8 mouse cellular contexts compared by ENCODE assay signal in the genomic region with DNA sequence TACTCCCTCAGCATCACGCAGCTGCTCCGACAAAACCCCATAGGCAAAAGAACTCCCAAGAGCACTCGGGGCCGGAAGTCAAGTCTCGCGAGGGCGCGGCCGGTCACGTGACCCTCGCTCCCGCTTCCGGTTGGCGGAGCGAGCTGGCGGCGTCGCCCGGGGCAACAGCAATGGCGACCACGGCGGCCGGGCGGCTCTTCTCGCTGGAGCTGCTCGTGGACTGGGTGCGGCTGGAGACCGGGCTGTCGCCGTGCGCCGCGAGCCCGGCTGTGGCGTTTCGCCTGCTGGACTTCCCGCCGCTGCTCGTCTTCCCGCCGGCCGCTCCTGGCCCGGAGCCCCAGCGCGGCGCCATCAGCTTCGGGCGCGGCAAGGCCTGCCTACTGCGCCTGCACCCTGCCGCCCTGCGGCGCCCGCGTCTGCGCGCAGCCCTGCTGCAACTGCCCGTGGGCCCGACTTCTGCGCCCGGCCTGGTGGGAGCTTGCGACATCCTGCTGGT. TPM values are rescaled to one million over a fixed set of nuclear protein-coding genes. Genes with fewer than 3 reads are reported as not detected.
DNase-seq lines count a peak whose midpoint lies in the region; ATAC-seq and TF ChIP-seq lines count a peak whose summit lies in the region.

Gene Map10, plus strand, starts transcription at position 119 of the 496 bp plus-strand sequence.

- peak within 1 kb of the TSS; percentile 90 for H3K4me2 ChIP-seq in embryonic facial prominence, embryonic 14.5 days (ENCODE audit: low read depth, low read length)
- H3K4me2 ChIP-seq in heart, embryonic 11.5 days: peak within 1 kb of the TSS; percentile 78
- H3K4me2 ChIP-seq in kidney, embryonic 14.5 days (replicated peaks; ENCODE audit: low read depth, low read length): peak within 1 kb of the TSS; percentile 63
- peak within 1 kb of the TSS; percentile 89 for H3K4me2 ChIP-seq in limb, embryonic 13.5 days (replicated peaks)
- H3K4me2 ChIP-seq in midbrain, embryonic 15.5 days: peak within 1 kb of the TSS; percentile 93

- TF ChIP-seq CTCF in bone marrow macrophage, adult 2 months (IDR thresholded peaks at IDR 0.05; ENCODE audit: low read depth, low read length): no peak

- TF ChIP-seq POLR2A in bone marrow macrophage, adult 2 months (IDR thresholded peaks at IDR 0.05; ENCODE audit: borderline replicate concordance, low read depth, low read length): no peak

- peaks cover 8% of the 10 kb centered on the region for H3K4me1 ChIP-seq in bone marrow macrophage, adult 2 months (ENCODE audit: control insufficient read depth, insufficient read depth, low read length)
- H3K4me1 ChIP-seq in embryonic facial prominence, embryonic 14.5 days (ENCODE audit: control insufficient read depth, insufficient read depth, low read length): peaks cover 5% of the 10 kb centered on the region
- peaks cover 21% of the 10 kb centered on the region for H3K4me1 ChIP-seq in heart, embryonic 11.5 days (ENCODE audit: control insufficient read depth, insufficient read depth, low read length)
- H3K4me1 ChIP-seq in kidney, embryonic 14.5 days (ENCODE audit: control insufficient read depth, insufficient read depth, low read length): peaks cover 9% of the 10 kb centered on the region
- peaks cover 20% of the 10 kb centered on the region for H3K4me1 ChIP-seq in limb, embryonic 13.5 days
- H3K4me1 ChIP-seq in midbrain, embryonic 15.5 days: peaks cover 23% of the 10 kb centered on the region

- peak; percentile 91 for DNase-seq in embryonic facial prominence, embryonic 14.5 days (ENCODE audit: low spot score)
- peak; percentile 72 to 76 for DNase-seq in spleen, adult 18-20 months
- no peak for DNase-seq in MN1 (ENCODE audit: low spot score)

- peak within 1 kb of the TSS; percentile 18; the same call in 1 of the 2 replicates for H3K4me3 ChIP-seq in bone marrow macrophage, adult 2 months (ENCODE audit: insufficient read depth, low read length)
- peak within 1 kb of the TSS; percentile 51 for H3K4me3 ChIP-seq in embryonic facial prominence, embryonic 14.5 days (ENCODE audit: low read depth, low read length)
- H3K4me3 ChIP-seq in heart, embryonic 11.5 days (ENCODE audit: low read depth, low read length): peak within 1 kb of the TSS; percentile 58
- peak within 1 kb of the TSS; percentile 38 for H3K4me3 ChIP-seq in kidney, embryonic 14.5 days (ENCODE audit: low read length)
- H3K4me3 ChIP-seq in limb, embryonic 13.5 days: peak within 1 kb of the TSS; percentile 59
- H3K4me3 ChIP-seq in midbrain, embryonic 15.5 days: peak within 1 kb of the TSS; percentile 51

- 2% methylated on average over 19 of the region's 62 CpGs for WGBS in embryonic facial prominence, embryonic 14.5 days
- WGBS in heart, embryonic 11.5 days (ENCODE audit: insufficient replicate concordance): 2% methylated on average over 62 of the region's 62 CpGs
- WGBS in kidney, embryonic 14.5 days: 1% methylated on average over 62 of the region's 62 CpGs
- WGBS in limb, embryonic 13.5 days: 1% methylated on average over 61 of the region's 62 CpGs
- 1% methylated on average over 58 of the region's 62 CpGs for WGBS in midbrain, embryonic 15.5 days

- peaks cover 31% of the 10 kb centered on the region for H3K9me3 ChIP-seq in embryonic facial prominence, embryonic 14.5 days (ENCODE audit: control insufficient read depth, low read length)
- H3K9me3 ChIP-seq in heart, embryonic 11.5 days (replicated peaks; ENCODE audit: control insufficient read depth, low read length): peaks cover 12% of the 10 kb centered on the region
- peaks cover 22% of the 10 kb centered on the region for H3K9me3 ChIP-seq in kidney, embryonic 14.5 days (ENCODE audit: control insufficient read depth, low read length)
- peaks cover 28% of the 10 kb centered on the region for H3K9me3 ChIP-seq in limb, embryonic 13.5 days
- H3K9me3 ChIP-seq in midbrain, embryonic 15.5 days: peaks cover 15% of the 10 kb centered on the region; the same call in 1 of the 2 replicates

- no peaks in the 10 kb centered on the region for H3K27me3 ChIP-seq in embryonic facial prominence, embryonic 14.5 days (replicated peaks; ENCODE audit: control insufficient read depth, insufficient read depth, low read length)
- no peaks in the 10 kb centered on the region for H3K27me3 ChIP-seq in heart, embryonic 11.5 days (ENCODE audit: control insufficient read depth, insufficient read depth, low read length)
- H3K27me3 ChIP-seq in kidney, embryonic 14.5 days (ENCODE audit: control insufficient read depth, insufficient read depth, low read length): no peaks in the 10 kb centered on the region
- H3K27me3 ChIP-seq in limb, embryonic 13.5 days: peaks cover 2% of the 10 kb centered on the region; the same call in 1 of the 2 replicates
- no peaks in the 10 kb centered on the region for H3K27me3 ChIP-seq in midbrain, embryonic 15.5 days (replicated peaks)

- peak; percentile 84 for ATAC-seq in embryonic facial prominence, embryonic 14.5 days (ENCODE audit: low read depth)
- peak; percentile 76 for ATAC-seq in heart, embryonic 11.5 days (replicated peaks; ENCODE audit: insufficient number of reproducible peaks, low FRiP score, low TSS enrichment)
- peak; percentile 84 for ATAC-seq in kidney, embryonic 14.5 days (ENCODE audit: low FRiP score, low TSS enrichment)
- peak; percentile 81 for ATAC-seq in limb, embryonic 13.5 days (ENCODE audit: low FRiP score, low read depth)
- peak; percentile 91 for ATAC-seq in midbrain, embryonic 15.5 days (replicated peaks)

- peak within 1 kb of the TSS; percentile 80 for H3K9ac ChIP-seq in embryonic facial prominence, embryonic 14.5 days (ENCODE audit: low read depth, low read length)
- H3K9ac ChIP-seq in heart, embryonic 11.5 days (ENCODE audit: low read depth, low read length): peak within 1 kb of the TSS; percentile 80
- H3K9ac ChIP-seq in kidney, embryonic 14.5 days (ENCODE audit: low read depth, low read length): peak within 1 kb of the TSS; percentile 58
- H3K9ac ChIP-seq in limb, embryonic 13.5 days: peak within 1 kb of the TSS; percentile 81
- H3K9ac ChIP-seq in midbrain, embryonic 15.5 days: peak within 1 kb of the TSS; percentile 57

- no peak within 1 kb of the TSS for H3K27ac ChIP-seq in bone marrow macrophage, adult 2 months (ENCODE audit: insufficient read depth, low read depth, low read length)
- no peak within 1 kb of the TSS; the same call in 1 of the 2 replicates for H3K27ac ChIP-seq in embryonic facial prominence, embryonic 14.5 days (replicated peaks; ENCODE audit: low read depth, low read length)
- H3K27ac ChIP-seq in heart, embryonic 11.5 days (ENCODE audit: low read depth, low read length): no peak within 1 kb of the TSS
- 0 out of 2 replicates have a peak within 1 kb of the TSS, but pooled peaks have one; percentile 33 for H3K27ac ChIP-seq in kidney, embryonic 14.5 days (ENCODE audit: low read depth, low read length)
- H3K27ac ChIP-seq in limb, embryonic 13.5 days: peak within 1 kb of the TSS; percentile 61; the same call in 1 of the 2 replicates
- H3K27ac ChIP-seq in midbrain, embryonic 15.5 days: peak within 1 kb of the TSS; percentile 72

- H3K36me3 ChIP-seq in embryonic facial prominence, embryonic 14.5 days (ENCODE audit: control insufficient read depth, insufficient read depth, low read length): 0 out of 2 replicates have a peak, but pooled peaks cover 15% of the 10 kb centered on the region
- H3K36me3 ChIP-seq in heart, embryonic 11.5 days (ENCODE audit: control insufficient read depth, insufficient read depth, low read length): peaks cover 9% of the 10 kb centered on the region; the same call in 1 of the 2 replicates
- no peaks in the 10 kb centered on the region for H3K36me3 ChIP-seq in kidney, embryonic 14.5 days (ENCODE audit: control insufficient read depth, insufficient read depth, low read length)
- H3K36me3 ChIP-seq in limb, embryonic 13.5 days: peaks cover 20% of the 10 kb centered on the region
- H3K36me3 ChIP-seq in midbrain, embryonic 15.5 days (replicated peaks): no peaks in the 10 kb centered on the region

RNA-seq across cellular contexts. Expression of gene Map10, which starts in this region (rescaled TPM):
- 0.92 and 1.2 TPM in 2 replicates for polyA plus RNA-seq in bone marrow macrophage, adult 2 months (2012; ENCODE audit: insufficient read depth, insufficient read length, missing spikeins)
- 6.7 and 7.8 TPM in 2 replicates for polyA plus RNA-seq in embryonic facial prominence, embryonic 14.5 days (2014; fragmentation: Nextera tagmentation; extraction: Ambion mirVana)
- 6.1 and 8.1 TPM in 2 replicates for polyA plus RNA-seq in heart, embryonic 11.5 days (2014; fragmentation: Nextera tagmentation; extraction: Ambion mirVana)
- polyA plus RNA-seq in kidney, embryonic 14.5 days (2014; fragmentation: Nextera tagmentation; extraction: Ambion mirVana): 4.5 and 6.8 TPM in 2 replicates
- polyA plus RNA-seq in limb, embryonic 13.5 days (2015; fragmentation: Nextera tagmentation; extraction: Ambion mirVana): 6.4 and 6.7 TPM in 2 replicates
- polyA plus RNA-seq in midbrain, embryonic 15.5 days (2015; fragmentation: Nextera tagmentation; extraction: Ambion mirVana): 8.9 and 9.3 TPM in 2 replicates

Comparison
In these comparisons a context has a peak if more than half of its experiments do, and no peak if none do; other contexts are left out.
1. H3K27ac ChIP-seq: peak in kidney, embryonic 14.5 days (single experiment), limb, embryonic 13.5 days (single experiment) and midbrain, embryonic 15.5 days (single experiment); none in bone marrow macrophage, adult 2 months (single experiment), embryonic facial prominence, embryonic 14.5 days (single experiment) and heart, embryonic 11.5 days (single experiment).
2. Peak in every context shown above with its lines, with median percentiles within 50 percentile points of each other: H3K4me3 ChIP-seq, ATAC-seq, H3K4me2 ChIP-seq and H3K9ac ChIP-seq.